Mouse (Mus musculus) CD4-positive helper T cell, adult 2 months (primary cell): ENCODE data around the gene Upp2.
A peak's percentile ranks its signal among the peaks of the same experiment; 100 is the strongest.

Experiments
- DNase-seq: peaks from one replicate; pipeline ENCODE4 v3.0.0-alpha.2; 2012; ENCODE audit warnings: low read depth, missing footprints, low spot score

The Upp2 gene

DNA sequence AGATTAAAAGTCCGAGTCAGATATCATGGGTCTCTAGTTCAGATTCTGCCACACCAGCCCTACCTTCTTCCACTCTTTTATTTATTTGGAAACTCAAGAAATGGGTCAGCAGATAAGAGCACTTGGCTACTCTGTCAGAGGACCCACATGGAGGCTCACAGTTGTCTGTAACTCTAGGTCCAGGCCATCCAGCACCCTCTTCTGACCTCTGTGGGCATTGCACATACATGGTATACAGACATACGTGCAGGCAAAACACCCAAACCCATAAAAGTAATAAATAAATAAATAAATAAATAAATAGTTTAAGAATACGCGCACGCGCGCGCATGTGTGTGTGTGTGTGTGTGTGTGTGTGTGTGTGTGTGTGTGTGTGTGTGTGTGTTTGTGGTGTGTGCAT is 47.8 kb downstream of the Upp2 start:
- no peak for DNase-seq

DNA sequence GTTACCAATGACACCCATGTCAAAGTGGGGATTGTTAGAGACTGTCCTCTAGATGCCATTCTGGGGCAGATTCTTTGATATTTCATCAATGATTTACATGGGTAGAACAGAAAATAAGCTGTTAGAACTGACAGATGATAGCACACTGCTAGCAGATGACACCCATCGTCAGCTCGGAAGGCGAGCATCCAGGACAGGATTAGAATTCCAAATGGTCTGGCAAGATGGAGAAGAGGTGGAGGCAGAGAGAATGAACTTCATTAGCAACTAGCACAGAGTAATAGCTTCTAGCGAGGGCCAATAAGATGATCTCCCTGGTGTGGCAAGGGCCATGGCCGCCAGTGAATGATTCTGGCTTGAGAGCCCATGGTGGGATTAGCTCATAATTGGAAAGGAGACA is 48.7 kb downstream of the Upp2 start:
- no peak for DNase-seq

DNA sequence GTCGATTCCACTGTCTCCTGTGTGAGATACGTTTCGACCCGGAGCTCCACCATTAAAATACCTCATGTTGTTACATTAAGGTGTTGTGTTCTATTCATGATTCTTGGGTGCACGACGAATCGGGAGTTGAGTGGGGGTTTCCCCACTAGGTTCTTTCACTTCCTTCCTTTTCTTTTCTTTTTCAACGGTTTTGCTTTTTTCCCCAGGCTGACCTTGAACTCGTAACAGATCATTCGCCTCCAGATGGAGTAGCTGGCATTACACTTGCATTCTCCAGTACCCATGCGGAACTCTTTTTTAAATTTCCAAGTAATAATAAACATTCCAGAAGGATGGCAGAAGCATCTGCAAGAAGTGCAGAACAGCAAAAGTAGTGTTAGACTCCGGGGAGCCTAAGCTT is 58.1 kb downstream of the Upp2 start:
- DNase-seq = no peak

DNA sequence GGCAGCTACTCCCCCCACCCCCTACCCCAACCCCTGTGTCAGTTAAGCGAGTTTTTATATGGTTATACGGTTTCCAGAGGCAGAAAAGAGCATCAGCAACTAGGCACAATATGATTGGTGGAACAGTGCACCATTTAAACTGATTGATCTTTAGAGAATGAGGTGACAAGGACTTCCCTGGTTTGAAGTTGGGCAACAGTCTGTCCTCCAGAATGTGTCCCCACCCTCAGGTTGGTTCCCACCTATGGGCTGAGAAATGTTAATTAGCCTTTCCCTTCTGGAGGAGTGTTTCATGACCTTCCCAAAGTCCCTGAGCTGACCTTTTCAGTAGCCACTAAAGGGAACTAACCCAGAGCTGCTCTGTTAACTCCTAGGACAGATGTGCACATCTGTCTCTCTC is 58.6 kb downstream of the Upp2 start:
- DNase-seq = no peak

DNA sequence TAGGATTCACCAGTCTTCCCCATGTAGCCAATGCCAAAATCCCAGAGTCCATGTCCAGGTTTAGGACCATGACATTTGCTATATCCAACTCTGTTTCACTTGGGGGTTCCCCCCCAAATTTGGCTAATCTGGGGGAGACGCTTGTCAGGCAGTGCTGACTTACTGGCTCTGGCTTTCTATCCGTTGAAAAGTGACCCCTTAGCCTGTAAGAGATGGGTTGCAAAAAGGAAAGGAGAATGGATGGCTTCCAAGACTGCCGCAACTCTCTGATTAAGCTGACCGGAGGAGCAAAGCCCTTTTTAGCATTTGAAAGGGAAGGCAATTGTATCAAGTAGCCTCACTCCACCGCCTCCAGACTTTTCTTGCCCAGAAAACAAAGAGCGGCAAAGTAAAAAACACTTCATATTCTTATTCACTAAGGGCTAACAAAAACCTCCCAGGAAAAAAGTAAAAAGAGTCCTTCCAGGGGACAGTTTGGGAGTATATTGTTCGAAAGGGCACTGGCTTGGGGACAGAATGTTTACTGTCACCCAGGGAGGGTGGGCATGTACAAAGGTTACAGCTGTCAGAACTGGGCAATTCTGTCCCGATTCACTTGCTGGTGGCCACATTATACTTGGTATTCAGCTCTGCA is 59.2 kb downstream of the Upp2 start:
- no peak for DNase-seq

DNA sequence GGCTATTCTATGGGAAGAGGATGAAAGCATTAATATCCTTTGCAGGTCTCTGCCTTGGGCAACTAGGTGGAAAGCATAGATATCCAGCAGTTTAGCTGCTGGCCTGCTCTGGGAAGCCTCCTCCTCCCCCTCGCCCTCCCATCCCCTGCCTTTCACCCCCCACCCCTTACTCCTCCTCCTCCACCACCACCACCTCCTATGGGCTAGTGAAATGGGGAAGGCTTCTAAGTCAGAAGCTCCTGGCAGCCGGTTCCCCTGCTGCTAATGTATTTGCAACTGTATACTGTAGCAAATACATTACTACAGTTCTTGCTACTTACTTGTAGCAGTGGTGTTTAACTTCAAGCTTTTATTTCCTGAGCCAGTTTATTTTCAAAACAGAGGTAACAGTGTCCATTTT is 60.9 kb downstream of the Upp2 start:
- DNase-seq = no peak

DNA sequence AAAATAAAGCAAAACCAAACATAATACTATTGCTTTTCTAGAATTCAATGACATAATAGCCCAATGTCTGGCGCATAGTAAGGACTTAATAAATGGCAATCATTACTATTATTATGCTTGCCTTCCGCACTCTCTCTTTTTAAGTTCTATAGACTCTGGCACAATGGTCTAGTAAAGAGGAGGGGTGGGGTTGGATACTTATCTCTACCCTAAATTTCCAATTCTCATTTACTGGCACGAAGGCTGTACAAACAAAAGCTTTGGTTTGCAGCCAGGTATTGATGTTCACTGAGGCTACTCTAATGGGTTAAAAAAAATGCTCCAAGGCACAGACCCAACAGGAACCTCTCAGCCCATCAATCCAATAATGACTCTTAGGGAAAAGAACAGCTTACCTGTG is 61.9 kb downstream of the Upp2 start:
- DNase-seq = no peak

DNA sequence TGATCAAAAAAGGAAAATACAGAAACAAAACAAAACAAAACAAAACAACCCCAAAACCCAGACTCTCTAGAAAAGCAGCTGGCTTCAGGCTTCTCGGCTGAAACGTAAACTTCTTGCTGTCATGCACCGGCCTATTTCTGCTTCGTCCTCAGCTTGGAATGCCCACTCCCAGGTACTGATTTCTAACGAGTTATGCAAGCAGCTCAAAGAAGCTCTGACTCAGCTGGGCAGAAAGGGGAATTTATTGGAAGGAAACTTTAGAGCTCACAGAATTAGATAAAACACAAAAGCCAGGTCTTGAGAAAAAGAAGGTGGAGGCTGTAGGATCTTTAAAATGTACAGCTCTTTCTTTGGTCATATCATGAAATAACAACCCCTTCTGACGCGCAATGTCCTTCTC is 62.3 kb downstream of the Upp2 start:
- DNase-seq = no peak

DNA sequence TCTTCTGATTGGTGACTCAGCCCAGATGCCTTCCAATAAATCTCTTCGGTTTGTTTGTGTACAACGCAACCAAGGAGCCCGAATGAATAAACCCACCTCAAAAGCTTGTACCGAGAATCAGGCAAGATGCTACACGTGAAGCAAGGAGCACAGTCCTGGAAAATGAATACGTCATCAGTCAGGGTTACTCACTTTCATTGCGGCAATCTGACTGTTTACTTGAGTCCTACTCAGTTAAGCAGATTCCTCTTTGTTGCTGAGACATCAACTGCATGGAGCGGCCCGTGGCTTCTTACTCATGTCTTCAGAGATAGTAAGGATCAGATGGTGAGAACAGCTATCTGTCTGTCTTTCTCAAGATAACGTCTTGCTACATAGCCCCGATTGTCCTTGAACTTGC is 66.7 kb downstream of the Upp2 start:
- no peak for DNase-seq

DNA sequence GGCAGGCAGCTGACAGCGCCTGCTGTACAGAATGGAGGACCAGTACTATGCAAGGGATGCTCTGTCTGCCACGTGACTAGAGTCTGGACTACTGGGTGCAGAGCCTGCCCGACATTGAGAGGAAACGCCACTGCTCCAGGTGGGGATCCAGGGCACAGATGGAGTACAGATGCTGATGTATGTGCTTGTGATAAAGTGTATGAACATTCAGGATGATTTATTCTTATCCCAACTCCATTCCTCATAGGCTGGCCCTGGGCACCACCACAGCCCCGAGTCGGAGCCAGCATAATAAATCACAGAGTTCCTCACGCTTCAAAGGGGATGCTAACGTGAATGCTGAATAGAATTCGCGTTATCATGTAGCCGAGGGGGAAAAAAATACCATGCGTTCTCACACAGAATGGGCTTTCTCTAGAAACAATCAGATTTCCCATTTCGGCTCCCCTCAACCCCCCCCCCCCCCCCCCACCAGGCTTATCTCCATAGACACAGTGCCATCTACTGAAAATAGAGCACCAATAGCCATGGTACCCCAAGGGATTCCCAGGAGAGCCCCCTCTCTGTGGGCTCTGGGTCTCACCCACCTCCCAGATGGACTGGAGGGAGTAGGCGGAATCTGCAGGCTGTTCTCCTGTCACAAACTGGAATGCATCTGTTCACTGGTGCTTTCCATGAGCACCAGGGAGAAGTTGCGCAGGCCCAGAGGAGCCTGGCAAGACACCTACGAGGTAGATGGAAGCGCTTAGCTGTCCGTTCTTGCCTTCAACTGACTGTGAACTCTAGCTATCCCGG is 74.9 kb downstream of the Upp2 start:
- DNase-seq = no peak

DNA sequence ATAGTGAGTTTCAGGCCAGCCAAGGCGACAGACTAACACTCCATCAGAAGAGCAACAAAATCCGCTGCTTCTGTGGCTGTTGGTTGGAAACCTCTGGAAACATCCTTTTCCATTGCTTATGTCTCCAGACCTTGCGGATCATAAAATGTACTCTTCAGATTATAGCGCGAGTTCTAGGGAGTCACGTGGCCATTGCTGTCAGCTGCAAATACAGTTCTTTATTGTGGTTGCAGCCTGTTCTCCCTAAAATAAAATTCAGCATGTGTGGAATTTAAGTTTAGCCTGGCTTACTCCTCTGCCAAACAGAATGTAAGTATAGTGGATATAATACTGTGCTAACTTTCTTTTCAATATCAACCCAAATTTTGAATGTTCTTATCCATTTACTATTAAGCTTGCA is 78.6 kb downstream of the Upp2 start:
- no peak for DNase-seq

DNA sequence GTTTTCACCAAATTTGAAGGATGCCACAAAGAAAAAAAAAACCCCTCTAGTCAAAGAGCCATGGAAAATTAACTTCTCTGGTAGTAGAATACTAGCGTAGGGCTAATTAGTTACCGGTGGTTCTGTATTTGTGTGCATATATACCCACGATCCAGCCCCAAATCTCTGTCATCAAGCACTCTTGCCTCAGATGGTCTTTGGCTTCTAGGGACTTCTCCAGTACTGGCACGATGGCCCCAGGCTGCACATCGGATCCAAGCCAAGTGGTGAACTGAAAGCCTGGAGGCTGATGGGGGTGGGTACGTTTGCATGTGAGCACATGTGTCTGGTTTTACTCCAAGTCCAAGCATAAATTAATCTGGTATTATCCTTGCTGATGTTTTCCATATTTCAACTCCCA is 88.1 kb downstream of the Upp2 start:
- no peak for DNase-seq

DNA sequence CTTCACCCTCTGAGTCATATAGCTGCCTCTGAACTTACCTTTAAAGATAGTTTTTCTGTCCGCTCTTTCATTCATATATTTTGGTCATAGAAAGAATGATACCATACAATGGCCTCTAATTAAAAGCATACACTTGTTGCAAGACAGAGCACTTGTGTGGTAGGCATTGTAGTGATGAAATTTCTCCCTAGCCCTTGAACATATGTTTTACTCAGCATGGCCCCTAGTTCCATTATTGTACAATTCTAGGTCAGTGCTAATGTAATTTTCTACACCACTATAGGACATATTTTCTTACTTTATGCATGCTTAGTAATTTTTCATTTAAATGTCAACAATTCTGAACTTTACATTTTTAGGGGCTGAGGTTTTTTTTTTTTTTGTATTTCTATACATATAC is 89.9 kb downstream of the Upp2 start:
- DNase-seq = no peak

DNA sequence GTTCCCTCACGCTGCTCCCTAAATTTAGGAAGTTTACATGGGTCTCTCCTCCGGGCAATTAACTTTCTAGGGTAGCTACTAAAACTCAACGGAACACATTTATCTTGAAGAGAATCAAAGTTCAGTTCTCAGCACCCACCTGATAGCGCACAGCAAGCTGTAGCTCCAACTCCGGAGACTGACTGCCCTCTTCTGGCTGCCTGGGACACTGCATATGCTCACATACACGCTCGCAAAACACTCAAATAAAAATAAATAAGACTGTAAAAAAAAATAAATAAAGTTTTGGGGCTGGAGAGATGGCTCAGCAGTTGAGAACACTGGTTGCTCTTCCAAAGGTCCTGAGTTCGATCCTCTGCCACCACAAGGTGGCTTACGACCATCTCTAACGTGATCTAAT is 90.8 kb downstream of the Upp2 start:
- no peak for DNase-seq

DNA sequence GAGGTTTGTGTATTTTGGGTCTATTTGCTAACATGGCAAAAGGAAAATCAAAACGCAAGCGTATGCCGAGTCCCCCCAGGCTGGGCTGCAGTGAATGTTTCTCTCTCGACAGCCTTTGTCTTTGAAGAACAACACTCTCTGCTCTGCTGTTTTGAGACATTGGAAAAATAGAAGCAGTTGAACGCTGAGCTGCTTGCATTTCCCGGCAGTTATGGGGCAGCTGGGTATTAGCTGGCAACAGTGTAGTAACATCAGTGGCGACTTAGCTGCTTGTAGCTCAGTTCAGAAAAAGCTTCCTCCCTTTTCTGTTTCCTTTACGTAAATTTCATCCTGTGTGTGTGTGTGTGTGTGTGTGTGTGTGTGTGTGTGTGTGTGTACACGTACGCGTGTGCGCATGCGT is 93.5 kb downstream of the Upp2 start:
- DNase-seq = no peak

DNA sequence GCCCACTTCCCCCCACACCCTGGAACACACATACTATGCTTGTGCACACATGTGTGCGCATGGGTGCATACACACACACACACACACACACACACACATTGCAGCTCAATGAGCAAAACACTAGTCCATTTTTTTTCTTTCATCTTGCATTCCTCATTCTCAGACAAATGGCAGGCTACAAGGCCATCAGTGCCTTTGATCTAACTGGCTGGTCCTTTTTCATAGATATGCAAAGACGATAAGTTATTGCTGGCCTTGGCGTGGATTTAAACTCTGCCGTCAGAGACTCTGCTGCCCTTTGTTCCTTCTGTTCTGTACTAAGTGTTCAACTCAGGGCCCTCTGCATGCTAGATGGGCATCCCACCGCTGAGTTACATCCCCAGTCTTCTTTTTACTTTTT is 94.0 kb downstream of the Upp2 start:
- no peak for DNase-seq

DNA sequence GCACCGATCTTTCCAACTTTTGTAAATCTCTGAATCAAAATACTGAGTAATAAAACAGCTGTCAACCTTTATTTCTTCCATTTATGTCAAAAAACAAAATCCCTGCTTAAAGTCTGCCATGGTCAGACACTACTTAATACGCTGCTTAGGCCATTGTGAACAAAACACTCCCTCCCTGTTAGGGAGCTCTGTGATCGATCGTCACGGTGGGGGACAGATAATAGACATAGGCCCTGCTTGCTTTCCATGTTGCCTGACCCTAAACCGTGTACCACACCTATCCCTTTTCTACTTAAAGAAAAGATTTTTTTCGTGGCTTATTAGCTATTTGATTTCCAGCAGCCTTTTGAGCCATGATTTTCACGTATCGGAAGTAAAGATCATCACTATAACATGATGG is 95.6 kb downstream of the Upp2 start:
- DNase-seq = no peak

DNA sequence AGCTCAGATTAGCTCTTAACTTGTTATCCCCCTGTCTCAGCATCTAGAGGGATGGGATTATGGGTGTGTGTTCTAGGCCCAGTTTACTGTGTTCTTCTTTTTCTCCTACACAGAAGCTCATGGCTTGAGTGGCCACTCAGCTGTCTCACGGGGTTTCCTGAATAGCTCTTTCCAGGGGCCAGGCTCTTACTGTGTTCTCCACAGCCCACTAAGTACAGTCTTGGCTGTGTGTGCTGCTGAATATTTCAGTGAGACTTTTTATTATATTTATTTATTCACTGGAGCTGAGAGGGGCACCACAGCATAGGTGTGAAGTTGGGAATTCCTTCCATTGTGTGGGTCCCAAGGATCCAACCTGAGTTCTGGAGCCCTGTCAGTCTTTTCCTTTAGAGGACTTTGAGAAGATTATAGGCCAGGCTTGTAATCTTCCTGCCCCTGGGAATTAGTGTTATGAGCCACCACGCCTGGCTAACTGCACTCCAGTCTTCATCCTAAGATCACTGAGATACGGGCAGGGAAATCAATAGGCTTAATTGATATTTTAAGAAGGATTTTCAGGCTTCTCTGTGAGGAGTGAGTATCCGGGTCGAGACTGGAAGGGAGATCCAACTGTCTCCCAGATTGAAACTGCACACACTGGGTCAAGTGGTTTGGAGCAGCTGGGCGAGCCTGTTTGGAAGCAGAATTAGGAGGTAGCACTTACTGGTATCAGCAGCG is 96.5 kb downstream of the Upp2 start:
- DNase-seq = no peak

DNA sequence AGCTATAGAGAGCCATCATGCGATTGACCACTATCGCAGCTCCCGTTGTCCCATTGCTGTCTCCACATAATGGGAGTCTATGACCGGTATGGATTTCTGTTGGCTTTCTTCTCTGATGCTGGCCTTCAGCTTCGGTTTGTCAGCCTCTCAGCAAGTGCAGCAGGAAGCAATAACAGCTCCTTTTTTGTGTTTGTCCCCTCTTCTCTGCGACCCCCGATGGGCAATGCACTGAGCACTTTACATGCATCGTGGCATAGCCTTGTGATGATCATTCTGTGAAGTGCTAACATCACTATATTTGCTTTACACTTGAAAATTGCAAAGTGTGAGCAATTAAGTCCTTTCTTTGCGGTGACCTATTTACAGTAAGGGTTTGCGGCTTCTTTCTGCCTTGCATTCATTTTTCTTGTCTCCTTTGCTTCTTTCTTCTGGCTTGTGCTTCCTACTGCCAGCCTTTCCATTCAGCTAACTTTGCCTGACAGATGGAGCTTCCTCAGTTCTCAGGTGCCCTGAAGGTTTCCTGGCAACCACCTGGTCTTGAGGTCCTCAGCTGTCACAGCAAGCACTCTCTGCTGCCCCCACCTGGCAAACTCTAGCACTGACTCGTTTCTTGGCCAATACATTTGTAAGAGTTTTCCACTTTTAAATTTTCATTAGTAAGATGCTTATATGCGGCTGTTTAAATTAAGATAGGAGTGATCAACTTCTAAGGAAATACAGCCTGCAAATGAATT is 98.2 kb downstream of the Upp2 start:
- peak; percentile 20 for DNase-seq

DNA sequence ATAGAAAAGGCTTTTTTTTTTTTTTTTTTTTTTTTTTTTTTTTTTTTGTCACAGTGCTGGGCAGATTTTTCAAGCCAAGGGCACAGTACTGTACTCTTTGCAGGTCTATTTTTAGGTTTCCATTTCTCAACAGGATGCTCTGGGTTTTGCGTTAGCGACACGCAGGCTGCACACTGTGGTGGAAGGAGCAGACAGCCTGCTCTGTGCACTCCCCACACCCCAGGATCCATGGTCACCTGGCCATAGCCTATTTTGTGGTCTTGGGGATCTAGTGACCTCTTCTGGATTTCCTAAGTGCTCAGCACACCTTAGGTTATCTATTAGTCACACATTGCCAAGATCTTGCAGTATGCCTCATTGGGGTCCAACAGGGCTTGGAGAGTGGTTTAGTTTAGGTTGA is 100.2 kb downstream of the Upp2 start:
- no peak for DNase-seq

DNA sequence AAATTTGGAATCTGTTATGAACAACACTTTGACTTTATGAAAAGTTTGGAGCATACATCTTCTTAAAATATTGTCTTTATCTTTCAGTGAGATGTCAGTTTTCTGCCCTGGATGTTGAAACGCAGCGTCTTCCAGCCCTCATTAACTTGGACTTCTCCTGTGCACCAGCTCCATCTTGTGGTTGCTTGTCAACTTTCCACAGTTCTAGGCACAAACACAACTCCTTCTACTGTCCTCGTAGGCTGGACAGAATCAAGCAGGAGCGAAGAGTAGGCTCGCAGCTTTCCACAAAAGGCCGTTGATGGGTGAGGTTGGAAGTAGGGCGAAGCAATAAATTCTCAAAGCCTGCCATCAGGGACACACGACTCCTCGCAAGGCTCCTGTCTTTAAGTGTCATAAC is 100.9 kb downstream of the Upp2 start:
- no peak for DNase-seq

DNA sequence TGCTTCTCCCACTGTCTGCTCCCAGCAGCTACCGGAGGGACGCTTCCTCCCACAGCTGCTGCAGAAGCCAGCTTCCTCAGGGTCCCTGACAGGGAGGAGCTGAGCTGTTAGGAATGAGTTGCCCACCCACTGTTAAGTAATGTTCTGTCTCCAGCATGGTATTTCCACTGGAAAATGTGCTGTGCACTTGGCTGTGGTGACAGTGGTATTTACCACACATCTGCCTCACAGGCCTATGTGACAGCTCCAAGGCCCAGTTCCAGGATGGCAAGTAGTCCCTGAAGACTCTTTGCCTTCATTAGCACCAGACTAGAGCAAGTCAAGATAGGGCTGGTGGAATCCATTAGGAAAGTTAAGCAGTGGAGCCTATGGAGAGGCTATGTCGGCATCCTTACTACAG is 102.0 kb downstream of the Upp2 start:
- DNase-seq = no peak
